Mouse (Mus musculus): Measurements from ENCODE around the gene Ipcef1. TPM values are rescaled to one million over a fixed set of nuclear protein-coding genes. Genes with fewer than 3 reads are reported as not detected.
"Not testable (repeated sequence)": the region's sequence is repeated elsewhere in the genome, so short reads cannot be mapped to it uniquely, and the experiment has no call there.

The Ipcef1 gene
- polyA plus RNA-seq, 1 experiment from 2014 or later, result 0.42 TPM

DNA sequence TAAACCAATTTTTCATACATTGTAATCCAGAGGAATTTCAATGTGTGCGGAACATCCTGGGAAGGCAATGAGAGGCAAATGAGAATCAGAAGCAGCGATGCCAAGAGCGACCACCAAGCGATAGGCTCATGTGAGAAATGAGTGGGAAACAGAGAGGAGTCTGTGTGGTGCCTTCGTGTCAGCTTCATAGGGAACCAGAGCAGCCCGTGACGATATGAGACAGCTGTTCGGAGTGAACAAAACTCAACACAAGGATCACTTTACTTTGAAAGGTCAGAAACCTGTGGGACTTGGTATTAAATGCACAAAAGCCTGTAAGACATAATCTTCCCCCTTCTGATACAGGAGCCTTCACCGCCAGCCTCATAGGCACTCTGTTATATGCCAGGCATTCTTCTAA is 31.7 kb downstream of the Ipcef1 start:
- no peak overlapping the region for H3K9ac ChIP-seq
- no peak overlapping the region for H3K27ac ChIP-seq
- WGBS, result 91% methylated on average over 9 of the region's 9 CpGs
- H3K9me3 ChIP-seq, result no peaks in the 10 kb centered on the region
- no peak for ATAC-seq (ENCODE audit: low FRiP score, low read depth)
- H3K36me3 ChIP-seq, result no peaks in the 10 kb centered on the region
- H3K4me1 ChIP-seq, result no peaks in the 10 kb centered on the region
- no peak overlapping the region for H3K4me3 ChIP-seq
- H3K27me3 ChIP-seq (replicated peaks), result no peaks in the 10 kb centered on the region
- H3K4me2 ChIP-seq (replicated peaks), result no peak overlapping the region

DNA sequence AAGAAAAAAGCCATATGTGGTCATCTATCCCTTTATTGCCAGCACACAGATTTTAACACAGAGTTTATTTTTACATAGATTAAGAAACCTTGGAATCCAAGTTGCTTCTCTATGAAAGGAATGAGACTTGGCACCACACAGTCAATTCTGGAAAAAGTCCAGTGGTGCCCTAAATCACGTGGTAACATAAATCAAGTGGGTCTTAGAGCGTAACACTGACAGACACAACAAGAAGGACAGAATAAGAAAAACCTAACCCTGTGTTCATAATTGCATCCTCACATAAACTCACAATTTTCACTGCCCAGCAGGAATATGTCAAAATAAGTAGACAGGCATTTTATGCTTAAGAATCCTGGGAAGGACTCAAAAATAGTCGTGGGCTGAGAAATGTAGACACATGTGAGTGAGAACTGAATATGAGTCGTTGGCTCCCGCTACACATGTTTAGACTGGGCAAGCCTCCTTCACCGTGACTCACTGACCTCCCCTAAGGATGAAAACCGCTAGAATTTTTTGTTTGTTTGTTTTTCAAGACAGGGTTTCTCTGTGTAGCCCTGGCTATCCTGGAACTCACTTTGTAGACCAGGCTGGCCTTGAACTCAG is 32.4 kb downstream of the Ipcef1 start:
- H3K4me3 ChIP-seq, result no peak overlapping the region
- no peak overlapping the region for H3K9ac ChIP-seq
- H3K27me3 ChIP-seq (replicated peaks), result no peaks in the 10 kb centered on the region
- no peaks in the 10 kb centered on the region for H3K36me3 ChIP-seq
- no peak overlapping the region for H3K4me2 ChIP-seq (replicated peaks)
- H3K27ac ChIP-seq, result no peak overlapping the region
- H3K9me3 ChIP-seq, result no peaks in the 10 kb centered on the region
- no peaks in the 10 kb centered on the region for H3K4me1 ChIP-seq
- WGBS, result 83% methylated on average over 7 of the region's 7 CpGs
- ATAC-seq (ENCODE audit: low FRiP score, low read depth), result no peak

DNA sequence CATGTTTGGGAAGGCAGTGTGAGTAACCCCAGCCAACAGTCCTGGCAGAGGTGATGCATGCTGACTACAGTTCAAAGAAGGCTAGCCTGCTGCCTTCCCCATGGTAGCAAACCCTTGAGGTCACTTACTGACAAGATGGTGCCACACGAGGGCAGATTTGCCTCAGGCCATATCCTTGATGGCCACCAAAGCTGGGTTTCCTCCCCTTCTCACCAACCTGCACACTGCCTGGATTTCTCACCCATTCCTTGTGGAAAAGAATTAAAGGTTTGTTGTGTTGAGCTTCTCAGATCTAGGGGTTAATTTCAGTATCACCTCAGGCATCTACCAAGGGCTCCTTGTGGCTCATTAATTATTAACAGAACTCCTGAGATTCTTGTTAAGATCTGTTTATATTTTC is 37.1 kb downstream of the Ipcef1 start:
- Histone ChIP-seq H3K36me3 (no peaks in the 10 kb centered on the region), H3K4me1 (no peaks in the 10 kb centered on the region), H3K27me3 (replicated peaks) (no peaks in the 10 kb centered on the region), H3K4me2 (replicated peaks) (no peak overlapping the region), H3K4me3 (no peak overlapping the region), H3K27ac (no peak overlapping the region), H3K9ac (no peak overlapping the region), H3K9me3 (no peaks in the 10 kb centered on the region)
- 68% methylated on average over 1 of the region's 1 CpGs for WGBS
- no peak for ATAC-seq (ENCODE audit: low FRiP score, low read depth)

DNA sequence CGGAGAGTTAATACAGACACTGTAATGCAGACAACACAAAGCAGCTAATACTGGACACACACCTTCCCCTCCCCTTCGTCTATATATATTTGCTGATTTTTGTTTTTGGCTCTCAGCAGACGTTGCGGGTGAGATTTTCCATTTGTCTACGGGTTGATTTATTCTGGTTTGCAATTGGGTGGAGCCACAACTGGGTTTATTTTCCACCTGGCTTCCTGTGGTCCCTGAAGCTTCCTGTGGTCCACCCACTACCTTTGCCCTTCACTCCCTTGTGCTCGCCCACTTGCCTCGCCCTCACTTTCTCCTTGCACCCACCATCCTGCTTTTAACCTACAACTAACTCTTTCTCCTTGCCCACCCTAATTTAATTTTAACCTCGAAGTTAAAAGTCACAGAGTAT is 41.7 kb downstream of the Ipcef1 start:
- no peak overlapping the region for H3K4me3 ChIP-seq
- no peak for ATAC-seq (ENCODE audit: low FRiP score, low read depth)

DNA sequence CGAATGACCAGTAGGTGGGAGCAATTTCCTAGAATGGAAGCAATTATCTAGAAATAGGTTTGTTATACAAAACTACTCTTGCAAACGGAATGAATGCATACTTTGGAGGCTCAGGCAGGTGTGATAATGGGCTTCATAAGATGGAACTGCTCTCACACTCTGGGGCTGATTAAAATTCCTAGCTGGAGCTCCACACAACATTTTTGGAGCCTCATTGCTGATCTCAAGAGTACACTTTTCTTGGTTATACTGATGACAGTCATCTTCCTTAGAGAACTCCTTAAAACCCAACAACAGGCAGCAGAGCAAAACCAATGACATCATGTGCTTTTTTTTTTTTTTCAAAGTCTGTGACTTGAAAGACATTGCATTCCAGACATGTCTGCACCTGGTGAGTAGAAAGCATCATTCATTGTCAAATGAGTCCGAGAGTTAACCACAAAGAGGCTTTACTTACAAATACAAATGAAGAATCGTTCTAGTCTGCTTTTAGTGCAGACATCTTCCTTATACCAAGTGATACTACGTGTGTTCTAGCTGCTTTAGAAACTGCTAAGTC is 47.2 kb downstream of the Ipcef1 start:
- H3K9me3 ChIP-seq, result no peaks in the 10 kb centered on the region
- no peaks in the 10 kb centered on the region for H3K4me1 ChIP-seq
- H3K4me3 ChIP-seq, result no peak overlapping the region
- ATAC-seq (ENCODE audit: low FRiP score, low read depth), result no peak
- H3K27ac ChIP-seq, result no peak overlapping the region
- WGBS, result 63% methylated on average over 5 of the region's 5 CpGs
- no peak overlapping the region for H3K4me2 ChIP-seq (replicated peaks)
- no peaks in the 10 kb centered on the region for H3K27me3 ChIP-seq (replicated peaks)
- no peaks in the 10 kb centered on the region for H3K36me3 ChIP-seq
- H3K9ac ChIP-seq, result no peak overlapping the region

More for the DNA sequence above, 41.7 kb downstream of the Ipcef1 start:
- no peaks in the 10 kb centered on the region for H3K36me3 ChIP-seq
- no peak overlapping the region for H3K4me2 ChIP-seq (replicated peaks)
- H3K4me1 ChIP-seq, result no peaks in the 10 kb centered on the region
- H3K27ac ChIP-seq, result no peak overlapping the region
- no peaks in the 10 kb centered on the region for H3K27me3 ChIP-seq (replicated peaks)
- 85% methylated on average over 8 of the region's 8 CpGs for WGBS
- no peaks in the 10 kb centered on the region for H3K9me3 ChIP-seq
- no peak overlapping the region for H3K9ac ChIP-seq

DNA sequence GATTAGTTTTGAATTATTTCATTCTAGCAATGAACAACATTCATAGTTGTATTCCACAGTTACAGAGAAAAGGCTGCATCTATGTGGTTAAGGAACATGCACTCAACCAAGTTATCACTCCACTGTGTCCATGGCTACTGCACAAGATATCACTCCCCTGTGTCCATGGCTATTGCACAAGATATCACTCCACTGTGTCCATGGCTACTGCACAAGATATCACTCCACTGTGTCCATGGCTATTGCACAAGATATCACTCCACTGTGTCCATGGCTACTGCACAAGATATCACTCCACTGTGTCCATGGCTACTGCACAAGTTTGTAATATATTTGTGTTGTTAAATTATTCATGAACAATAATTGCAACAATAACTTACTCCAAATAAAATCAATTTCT is 48.4 kb downstream of the Ipcef1 start:
- not testable (repeated sequence) for ATAC-seq (ENCODE audit: low FRiP score, low read depth); H3K9ac ChIP-seq; H3K27me3 ChIP-seq (replicated peaks); H3K27ac ChIP-seq; H3K4me3 ChIP-seq; H3K9me3 ChIP-seq; H3K4me1 ChIP-seq; H3K4me2 ChIP-seq (replicated peaks); H3K36me3 ChIP-seq

DNA sequence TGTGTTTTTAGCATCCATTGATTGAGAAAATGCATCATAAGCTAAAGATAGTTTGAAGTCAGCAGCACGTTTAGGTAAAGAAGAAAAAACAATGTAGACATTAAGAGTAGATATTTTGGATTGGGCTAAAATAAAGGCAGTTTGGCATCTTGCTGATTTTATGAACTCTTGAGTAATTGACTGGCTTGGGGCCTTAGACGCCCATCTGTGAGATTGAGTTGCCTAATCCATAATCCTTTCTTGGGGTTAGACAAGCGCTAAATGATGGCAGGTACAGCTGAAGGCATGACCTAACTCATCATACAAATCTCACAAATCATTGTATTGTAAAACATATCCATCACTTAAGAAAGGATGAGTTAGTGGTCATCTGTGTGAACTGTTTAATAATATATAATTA is 52.9 kb downstream of the Ipcef1 start:
- Histone ChIP-seq H3K4me3 (no peak overlapping the region), H3K4me2 (replicated peaks) (no peak overlapping the region), H3K27me3 (replicated peaks) (no peaks in the 10 kb centered on the region), H3K9ac (no peak overlapping the region), H3K9me3 (no peaks in the 10 kb centered on the region), H3K27ac (no peak overlapping the region), H3K36me3 (no peaks in the 10 kb centered on the region), H3K4me1 (no peaks in the 10 kb centered on the region)
- 76% methylated on average over 3 of the region's 3 CpGs for WGBS
- no peak for ATAC-seq (ENCODE audit: low FRiP score, low read depth)

DNA sequence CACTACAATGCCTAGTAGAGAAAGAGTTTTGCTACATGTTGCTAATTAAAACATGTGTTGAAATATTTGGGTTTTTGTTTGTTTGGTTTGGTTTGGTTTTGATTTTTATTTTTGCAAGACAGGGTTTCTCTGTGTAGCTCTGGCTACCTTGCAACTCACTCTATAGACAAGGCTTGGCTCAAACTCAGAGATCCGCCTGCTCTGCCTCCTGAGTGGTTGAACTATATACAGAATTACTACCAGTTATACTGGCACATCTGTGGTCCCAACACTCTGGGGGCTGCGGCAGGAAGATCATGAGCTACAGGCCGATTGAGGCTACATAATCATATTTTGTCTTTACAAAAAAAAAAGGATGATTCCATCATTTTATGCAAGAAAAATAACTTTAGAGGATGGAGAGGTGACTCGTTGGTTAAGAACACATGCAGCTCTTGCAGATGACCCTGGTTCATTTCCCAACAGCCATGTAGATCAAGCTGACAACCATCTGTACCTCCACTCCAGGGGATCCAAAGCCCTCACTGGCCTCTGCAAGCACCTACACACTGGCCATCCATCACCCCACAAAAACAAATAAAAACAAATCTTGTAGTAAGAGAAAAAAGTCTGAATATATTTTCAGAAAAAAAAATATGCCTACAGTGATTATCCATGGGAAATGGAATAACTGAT is 53.6 kb downstream of the Ipcef1 start:
- WGBS, result 90% methylated on average over 4 of the region's 4 CpGs
- no peak for ATAC-seq (ENCODE audit: low FRiP score, low read depth)
- no peak overlapping the region for H3K27ac ChIP-seq
- H3K4me2 ChIP-seq (replicated peaks), result no peak overlapping the region
- H3K27me3 ChIP-seq (replicated peaks), result no peaks in the 10 kb centered on the region
- no peaks in the 10 kb centered on the region for H3K4me1 ChIP-seq
- H3K9me3 ChIP-seq, result no peaks in the 10 kb centered on the region
- H3K4me3 ChIP-seq, result no peak overlapping the region
- H3K36me3 ChIP-seq, result no peaks in the 10 kb centered on the region
- H3K9ac ChIP-seq, result no peak overlapping the region

DNA sequence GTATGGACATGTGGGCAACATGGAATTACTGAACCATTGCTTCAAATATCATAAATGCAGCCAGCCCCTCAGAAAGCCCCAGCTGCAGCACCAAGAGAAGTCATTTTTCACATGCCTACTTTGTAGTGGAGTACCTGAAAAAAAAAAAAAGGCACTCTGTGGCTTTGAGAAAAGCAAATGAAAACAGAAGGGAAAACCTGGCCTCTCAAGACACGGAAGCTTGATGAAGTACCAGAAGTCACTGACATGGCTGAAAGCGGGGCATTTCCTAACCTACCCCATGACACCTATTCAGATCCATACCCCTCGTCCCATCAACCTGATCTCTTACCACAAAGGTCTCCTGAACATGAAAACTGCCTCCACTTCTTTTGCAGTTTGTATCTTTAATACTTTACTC is 55.4 kb downstream of the Ipcef1 start:
- no peaks in the 10 kb centered on the region for H3K9me3 ChIP-seq
- H3K4me2 ChIP-seq (replicated peaks), result no peak overlapping the region
- no peaks in the 10 kb centered on the region for H3K4me1 ChIP-seq
- H3K4me3 ChIP-seq, result no peak overlapping the region
- no peaks in the 10 kb centered on the region for H3K27me3 ChIP-seq (replicated peaks)
- H3K9ac ChIP-seq, result no peak overlapping the region
- H3K36me3 ChIP-seq, result no peaks in the 10 kb centered on the region
- no peak for ATAC-seq (ENCODE audit: low FRiP score, low read depth)
- H3K27ac ChIP-seq, result no peak overlapping the region
- 83% methylated on average over 3 of the region's 3 CpGs for WGBS

DNA sequence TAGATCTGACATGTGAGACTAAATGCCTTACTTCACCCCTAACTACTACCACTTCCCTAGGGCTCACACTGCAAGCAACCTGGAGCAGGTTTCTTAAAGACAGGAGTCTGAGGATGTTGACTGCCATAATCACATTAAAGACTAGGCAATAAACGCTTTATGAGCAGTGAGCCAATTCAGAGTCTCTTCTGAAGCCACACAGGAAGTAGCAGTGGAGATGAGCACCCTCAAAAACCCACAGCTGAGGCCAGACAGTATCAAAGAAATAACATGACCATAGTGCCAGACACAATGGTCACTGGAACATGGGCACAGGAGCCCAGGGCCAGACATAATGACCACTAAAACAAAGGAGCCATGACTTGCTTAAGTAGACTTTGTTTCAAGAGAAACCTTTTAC is 63.7 kb downstream of the Ipcef1 start:
- Histone ChIP-seq H3K27me3 (replicated peaks) (no peaks in the 10 kb centered on the region), H3K9me3 (no peaks in the 10 kb centered on the region), H3K4me3 (no peak overlapping the region), H3K4me1 (no peaks in the 10 kb centered on the region), H3K36me3 (no peaks in the 10 kb centered on the region), H3K9ac (no peak overlapping the region), H3K27ac (no peak overlapping the region), H3K4me2 (replicated peaks) (no peak overlapping the region)
- WGBS, result 83% methylated on average over 1 of the region's 1 CpGs
- no peak for ATAC-seq (ENCODE audit: low FRiP score, low read depth)

DNA sequence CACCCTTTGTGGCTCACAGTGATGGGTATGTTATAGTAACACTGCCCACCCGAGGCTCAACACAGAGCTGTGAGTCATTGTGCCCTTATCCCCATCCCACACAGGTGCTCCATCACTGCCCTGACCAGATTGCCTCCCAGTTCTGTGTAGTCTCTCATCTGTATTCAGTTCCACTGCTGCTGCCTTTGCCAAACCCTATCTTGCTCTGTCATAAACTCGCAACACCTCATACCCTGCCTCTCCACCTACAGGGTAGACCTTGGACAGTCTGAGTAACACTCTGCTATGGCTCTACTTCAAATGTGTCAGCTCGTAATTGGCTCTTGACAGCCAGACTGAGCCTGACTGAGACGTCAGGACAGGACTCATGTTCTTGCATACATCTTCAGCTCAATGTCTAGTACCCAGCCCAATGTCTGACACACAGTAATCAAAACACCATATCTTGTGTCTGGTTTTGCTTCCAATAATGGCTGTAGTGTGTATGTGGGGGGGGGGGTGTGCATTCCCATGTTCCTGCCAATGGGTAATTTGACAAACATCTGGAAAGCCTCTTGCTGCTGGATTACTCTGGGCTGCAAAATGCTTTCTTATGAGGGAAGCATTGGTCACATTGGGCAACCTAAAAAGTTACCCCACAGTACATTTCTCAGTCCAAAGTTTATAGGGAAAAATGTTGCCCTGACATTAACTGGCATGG is 64.7 kb downstream of the Ipcef1 start:
- Histone ChIP-seq H3K27me3 (replicated peaks) (no peaks in the 10 kb centered on the region), H3K9me3 (no peaks in the 10 kb centered on the region), H3K4me3 (no peak overlapping the region), H3K27ac (no peak overlapping the region), H3K36me3 (no peaks in the 10 kb centered on the region), H3K4me2 (replicated peaks) (no peak overlapping the region), H3K9ac (no peak overlapping the region), H3K4me1 (no peaks in the 10 kb centered on the region)
- no peak for ATAC-seq (ENCODE audit: low FRiP score, low read depth)
- 73% methylated on average over 4 of the region's 4 CpGs for WGBS

DNA sequence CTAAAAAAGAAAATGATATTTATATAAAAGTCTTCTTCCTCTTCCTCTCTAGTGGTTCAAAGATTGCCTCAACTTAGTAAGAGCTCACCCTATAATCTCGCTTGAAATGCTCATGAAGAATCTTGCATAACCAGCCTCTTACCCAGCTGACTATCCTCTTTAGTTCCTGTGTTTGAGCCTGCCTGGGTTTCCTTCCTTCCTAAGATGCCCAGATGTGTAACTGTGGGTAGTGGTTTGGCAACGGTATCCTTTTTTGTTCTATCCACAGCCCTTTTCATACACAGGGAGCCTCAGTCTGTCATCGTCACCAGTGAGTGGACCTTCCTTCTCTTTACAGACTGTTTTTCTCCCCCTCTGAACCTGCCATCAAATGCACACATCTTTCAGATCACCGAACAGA is 66.0 kb downstream of the Ipcef1 start:
- H3K27ac ChIP-seq, result no peak overlapping the region
- H3K4me1 ChIP-seq, result no peaks in the 10 kb centered on the region
- H3K4me3 ChIP-seq, result no peak overlapping the region
- H3K9me3 ChIP-seq, result no peaks in the 10 kb centered on the region
- no peak overlapping the region for H3K9ac ChIP-seq
- ATAC-seq (ENCODE audit: low FRiP score, low read depth), result no peak
- no peaks in the 10 kb centered on the region for H3K36me3 ChIP-seq
- no peak overlapping the region for H3K4me2 ChIP-seq (replicated peaks)
- 85% methylated on average over 4 of the region's 4 CpGs for whole genome bisulfite sequencing
- no peaks in the 10 kb centered on the region for H3K27me3 ChIP-seq (replicated peaks)
